ENCODE assay signal across 20 mouse cellular contexts in genomic region chr9:64775491-64775890, GRCm38 (mm10). TPM values are rescaled to one million over a fixed set of nuclear protein-coding genes. Genes with fewer than 3 reads are reported as not detected.
A peak's percentile ranks its signal among the peaks of the same experiment; 100 is the strongest.
DNase-seq lines count a peak whose midpoint lies in the region; ATAC-seq and TF ChIP-seq lines count a peak whose summit lies in the region.
"Had no signal": no experiment of that assay in that cellular context is flagged by ENCODE, and none has a peak within 500 bp of the region (broad histone marks: within the 10 kb centered on the region; RNA-seq: fewer than 3 reads in every experiment).

No protein-coding gene starts in this region.

- TF ChIP-seq EP300 in stomach, postnatal 0 days (optimal IDR thresholded peaks at IDR 0.05) = no peak

- H3K4me2 ChIP-seq in heart, embryonic 13.5 days = no peak overlapping the region
- no peak overlapping the region for H3K4me2 ChIP-seq in stomach, embryonic 15.5 days
- H3K4me2 ChIP-seq in stomach, postnatal 0 days (replicated peaks; ENCODE audit: low read depth) = no peak overlapping the region
- H3K4me2 ChIP-seq: forebrain, embryonic 12.5 days had no signal

- H3K27ac ChIP-seq in heart, embryonic 13.5 days (replicated peaks) = 0 out of 2 replicates have a peak overlapping the region, but pooled peaks have one; percentile 85
- H3K27ac ChIP-seq in layer of hippocampus, adult 2 months = peak overlapping the region; percentile 85
- H3K27ac ChIP-seq in stomach, embryonic 15.5 days = 0 out of 2 replicates have a peak overlapping the region, but pooled peaks have one; percentile 64
- H3K27ac ChIP-seq in stomach, postnatal 0 days (replicated peaks) = no peak overlapping the region
- H3K27ac ChIP-seq: forebrain, embryonic 12.5 days; kidney, postnatal 0 days had no signal

- H3K9me3 ChIP-seq in heart, embryonic 13.5 days = no peaks in the 10 kb centered on the region
- no peaks in the 10 kb centered on the region for H3K9me3 ChIP-seq in stomach, embryonic 15.5 days
- H3K9me3 ChIP-seq in stomach, postnatal 0 days (ENCODE audit: control insufficient read depth, low read length) = no peaks in the 10 kb centered on the region
- H3K9me3 ChIP-seq: forebrain, embryonic 12.5 days; megakaryocyte, embryonic 14.5 days had no signal

- intact Hi-C loops in heart, postnatal 36 days (cut with DNase I) = no loop called here

- no peak for TF ChIP-seq CTCF in layer of hippocampus, adult 2 months (conservative IDR thresholded peaks at IDR 0.05)
- TF ChIP-seq CTCF in stomach, postnatal 0 days (IDR thresholded peaks at IDR 0.05; ENCODE audit: low read depth) = no peak

- ATAC-seq in heart, embryonic 13.5 days (ENCODE audit: extremely low read depth, insufficient number of reproducible peaks, low FRiP score, low TSS enrichment) = no peak
- no peak for ATAC-seq in stomach, embryonic 15.5 days (ENCODE audit: insufficient read depth, low FRiP score, low read depth)
- no peak for ATAC-seq in stomach, postnatal 0 days (ENCODE audit: low FRiP score, low TSS enrichment)
- ATAC-seq in megakaryocyte progenitor cell, adult 5-6 weeks (replicated peaks; ENCODE audit: poor library complexity) = no peak

- no peak for DNase-seq in heart, postnatal 36 days
- DNase-seq in layer of hippocampus, adult 2 months (ENCODE audit: low spot score in 2 of 2) = no peak
- no peak for DNase-seq in layer of hippocampus, postnatal 10 days (ENCODE audit: low spot score in 2 of 2)
- no peak for DNase-seq in stomach, postnatal 0 days (ENCODE audit: low spot score)
- DNase-seq in layer of hippocampus, adult 9-10 months (ENCODE audit: low spot score) = no peak
- DNase-seq: adrenal gland, postnatal 36 days; B cell, adult 2 months; cerebellum, adult 9-10 months; gastrocnemius, adult 2 months; kidney, adult 11 months; left cerebral cortex, postnatal 4 days; lung, postnatal 10 days; right cerebral cortex, postnatal 4 days; thymus, postnatal 25 days had no signal

- H3K27me3 ChIP-seq in heart, embryonic 13.5 days (replicated peaks) = no peaks in the 10 kb centered on the region
- no peaks in the 10 kb centered on the region for H3K27me3 ChIP-seq in stomach, embryonic 15.5 days (replicated peaks)
- H3K27me3 ChIP-seq in stomach, postnatal 0 days (ENCODE audit: control insufficient read depth, insufficient read depth, low read length) = no peaks in the 10 kb centered on the region

- WGBS in heart, embryonic 13.5 days = 63% methylated on average over 4 of the region's 4 CpGs
- WGBS in stomach, embryonic 15.5 days = 70% methylated on average over 4 of the region's 4 CpGs
- WGBS in stomach, postnatal 0 days = 71% methylated on average over 4 of the region's 4 CpGs

- H3K9ac ChIP-seq in heart, embryonic 13.5 days = no peak overlapping the region
- no peak overlapping the region for H3K9ac ChIP-seq in stomach, embryonic 15.5 days
- H3K9ac ChIP-seq in stomach, postnatal 0 days (ENCODE audit: low read length) = no peak overlapping the region
- H3K9ac ChIP-seq: forebrain, embryonic 12.5 days had no signal

- no peaks in the 10 kb centered on the region for H3K36me3 ChIP-seq in heart, embryonic 13.5 days
- H3K36me3 ChIP-seq in stomach, embryonic 15.5 days = no peaks in the 10 kb centered on the region
- H3K36me3 ChIP-seq in stomach, postnatal 0 days (ENCODE audit: control insufficient read depth, insufficient read depth, low read length) = no peaks in the 10 kb centered on the region
- H3K36me3 ChIP-seq: forebrain, embryonic 12.5 days had no signal

- H3K4me3 ChIP-seq in heart, embryonic 13.5 days = no peak overlapping the region
- H3K4me3 ChIP-seq in layer of hippocampus, adult 2 months = no peak overlapping the region
- H3K4me3 ChIP-seq in stomach, embryonic 15.5 days (replicated peaks) = no peak overlapping the region
- H3K4me3 ChIP-seq in stomach, postnatal 0 days (ENCODE audit: low read depth, low read length) = no peak overlapping the region
- H3K4me3 ChIP-seq: forebrain, embryonic 12.5 days; gastrocnemius, adult 2 months; megakaryocyte, embryonic 14.5 days had no signal

- H3K4me1 ChIP-seq in heart, embryonic 13.5 days = peaks cover 49% of the 10 kb centered on the region
- H3K4me1 ChIP-seq in stomach, embryonic 15.5 days = 0 out of 2 replicates have a peak, but pooled peaks cover 4% of the 10 kb centered on the region
- no peaks in the 10 kb centered on the region; the same call in 1 of the 2 replicates for H3K4me1 ChIP-seq in stomach, postnatal 0 days (replicated peaks; ENCODE audit: control insufficient read depth, insufficient read depth)

RNA-seq across cellular contexts. Expression of gene Dennd4a, which starts 35.6 kb away (rescaled TPM):
- polyA plus RNA-seq in heart, embryonic 13.5 days (2015; fragmentation: Nextera tagmentation; extraction: Ambion mirVana) = 4.8 and 5.9 TPM in 2 replicates
- total RNA-seq in heart, postnatal 36 days (2021) = 1 to 10 TPM; 7.7 to 8.4 TPM
- 10 to 100 TPM; 39.9 to 41.5 TPM for total RNA-seq in layer of hippocampus, adult 2 months (2021)
- total RNA-seq in layer of hippocampus, postnatal 10 days (2021) = 10 to 100 TPM; 44.1 to 45.8 TPM
- polyA plus RNA-seq in stomach, embryonic 15.5 days (2015; fragmentation: Nextera tagmentation; extraction: Ambion mirVana) = 8.0 and 9.5 TPM in 2 replicates
- polyA plus RNA-seq in stomach, postnatal 0 days (2015; fragmentation: Nextera tagmentation; extraction: Ambion mirVana) = 2.9 and 4.0 TPM in 2 replicates
- total RNA-seq in megakaryocyte progenitor cell, adult 5-6 weeks (2015) = 37.1 and 47.0 TPM in 2 replicates
- 24.9 and 28.4 TPM in 2 replicates for total RNA-seq in megakaryocyte progenitor cell, adult 5-6 weeks (2017)

RNA-seq across cellular contexts. Expression of gene Rab11a, which starts 37.9 kb away (rescaled TPM):
- 335 and 366 TPM in 2 replicates for polyA plus RNA-seq in heart, embryonic 13.5 days (2015; fragmentation: Nextera tagmentation; extraction: Ambion mirVana)
- total RNA-seq in heart, postnatal 36 days (2021) = 100 to 1,000 TPM; 181 to 194 TPM
- 100 to 1,000 TPM; 218 to 232 TPM for total RNA-seq in layer of hippocampus, adult 2 months (2021)
- 100 to 1,000 TPM; 357 to 372 TPM for total RNA-seq in layer of hippocampus, postnatal 10 days (2021)
- polyA plus RNA-seq in stomach, embryonic 15.5 days (2015; fragmentation: Nextera tagmentation; extraction: Ambion mirVana) = 414 and 441 TPM in 2 replicates
- polyA plus RNA-seq in stomach, postnatal 0 days (2015; fragmentation: Nextera tagmentation; extraction: Ambion mirVana) = 1,191 and 1,262 TPM in 2 replicates
- 130 and 178 TPM in 2 replicates for total RNA-seq in megakaryocyte progenitor cell, adult 5-6 weeks (2015)
- 84.2 and 91.4 TPM in 2 replicates for total RNA-seq in megakaryocyte progenitor cell, adult 5-6 weeks (2017)
